9 mouse cellular contexts compared by ENCODE assay signal in genomic region chr11:82388371-82389313, GRCm38 (mm10). TPM values are rescaled to one million over a fixed set of nuclear protein-coding genes. Genes with fewer than 3 reads are reported as not detected.
DNase-seq lines count a peak whose midpoint lies in the region; ATAC-seq lines count a peak whose summit lies in the region.
"Had no signal": no experiment of that assay in that cellular context is flagged by ENCODE, and none has a peak within 500 bp of the region (broad histone marks: within the 10 kb centered on the region; RNA-seq: fewer than 3 reads in every experiment).

TSS of gene Tmem132e (plus strand) at chr11:82388900.

- H3K4me3 ChIP-seq in forebrain, embryonic 10.5 days = peak within 1 kb of the TSS; percentile 71
- peak within 1 kb of the TSS; percentile 55 for H3K4me3 ChIP-seq in intestine, embryonic 16.5 days (ENCODE audit: low read length)
- H3K4me3 ChIP-seq in midbrain, embryonic 13.5 days (replicated peaks) = peak within 1 kb of the TSS; percentile 70

- no peaks in the 10 kb centered on the region for H3K9me3 ChIP-seq in forebrain, embryonic 10.5 days
- no peaks in the 10 kb centered on the region for H3K9me3 ChIP-seq in intestine, embryonic 16.5 days (ENCODE audit: control insufficient read depth, low read length)
- H3K9me3 ChIP-seq in midbrain, embryonic 13.5 days = no peaks in the 10 kb centered on the region

- peak within 1 kb of the TSS; percentile 65 for H3K9ac ChIP-seq in intestine, embryonic 16.5 days (ENCODE audit: low read depth, low read length)
- H3K9ac ChIP-seq in midbrain, embryonic 13.5 days (replicated peaks) = peak within 1 kb of the TSS; percentile 76

- H3K27ac ChIP-seq in forebrain, embryonic 10.5 days = peak within 1 kb of the TSS; percentile 80
- H3K27ac ChIP-seq in intestine, embryonic 16.5 days (ENCODE audit: low read length) = no peak within 1 kb of the TSS
- H3K27ac ChIP-seq in midbrain, embryonic 13.5 days = peak within 1 kb of the TSS; percentile 58
- H3K27ac ChIP-seq: macrophage had no signal

- H3K4me1 ChIP-seq in forebrain, embryonic 10.5 days = peaks cover 44% of the 10 kb centered on the region
- H3K4me1 ChIP-seq in intestine, embryonic 16.5 days (ENCODE audit: control insufficient read depth, insufficient read depth, low read length) = peaks cover 21% of the 10 kb centered on the region; the same call in 1 of the 2 replicates
- peaks cover 40% of the 10 kb centered on the region for H3K4me1 ChIP-seq in midbrain, embryonic 13.5 days (replicated peaks)

- 0 out of 2 replicates have a peak, but pooled peaks have one; percentile 36 for ATAC-seq in intestine, embryonic 16.5 days
- ATAC-seq in midbrain, embryonic 13.5 days = peak; percentile 51

- WGBS in forebrain, embryonic 10.5 days = under 1% methylated on average over 88 of the region's 88 CpGs
- under 1% methylated on average over 88 of the region's 88 CpGs for WGBS in intestine, embryonic 16.5 days
- under 1% methylated on average over 81 of the region's 88 CpGs for WGBS in midbrain, embryonic 13.5 days

- H3K27me3 ChIP-seq in forebrain, embryonic 10.5 days (ENCODE audit: poor library complexity, severe bottlenecking) = peaks cover 98% of the 10 kb centered on the region
- H3K27me3 ChIP-seq in intestine, embryonic 16.5 days (replicated peaks; ENCODE audit: control insufficient read depth, insufficient read depth, low read length) = peaks cover 63% of the 10 kb centered on the region
- H3K27me3 ChIP-seq in midbrain, embryonic 13.5 days = peaks cover 65% of the 10 kb centered on the region

- no peaks in the 10 kb centered on the region for H3K36me3 ChIP-seq in forebrain, embryonic 10.5 days (replicated peaks)
- H3K36me3 ChIP-seq in intestine, embryonic 16.5 days (ENCODE audit: control insufficient read depth, insufficient read depth, low read length) = no peaks in the 10 kb centered on the region
- no peaks in the 10 kb centered on the region for H3K36me3 ChIP-seq in midbrain, embryonic 13.5 days

- peak within 1 kb of the TSS; percentile 89 for H3K4me2 ChIP-seq in intestine, embryonic 16.5 days (ENCODE audit: low read depth, low read length)
- H3K4me2 ChIP-seq in midbrain, embryonic 13.5 days (replicated peaks) = peak within 1 kb of the TSS; percentile 98

- DNase-seq in layer of hippocampus, postnatal 10 days (ENCODE audit: low spot score in 2 of 2) = peak; percentile 44 to 62
- DNase-seq in layer of hippocampus, adult 9-11 months = no peak
- peak; percentile 40 for DNase-seq in brain, adult 2 months (ENCODE audit: low read depth, low spot score)
- peak; percentile 64 for DNase-seq in forebrain, embryonic 10.5 days (ENCODE audit: extremely low spot score, low spot score)
- no peak for DNase-seq in natural killer cell, adult 2 months (ENCODE audit: low spot score in 2 of 2)
- DNase-seq in T-cell, adult 2 months (ENCODE audit: low spot score) = no peak

RNA-seq across cellular contexts. Expression of gene Tmem132e, which starts in this region (rescaled TPM):
- total RNA-seq in layer of hippocampus, postnatal 10 days (2021) = 10 to 100 TPM; 15.2 to 18.5 TPM
- 0.31 and 0.32 TPM in 2 replicates for polyA plus RNA-seq in forebrain, embryonic 10.5 days (2016; fragmentation: Nextera tagmentation; extraction: Ambion mirVana)
- polyA plus RNA-seq in intestine, embryonic 16.5 days (2015; fragmentation: Nextera tagmentation; extraction: Ambion mirVana) = 0.37 and 0.46 TPM in 2 replicates
- 1.2 and 1.4 TPM in 2 replicates for polyA plus RNA-seq in midbrain, embryonic 13.5 days (2015; fragmentation: Nextera tagmentation; extraction: Ambion mirVana)
- polyA plus RNA-seq: macrophage had no signal

Comparison
In these comparisons a context has a peak if more than half of its experiments do, and no peak if none do; other contexts are left out.
1. DNase-seq: peak in layer of hippocampus, postnatal 10 days (2 of 2) and brain, adult 2 months (single experiment); none in layer of hippocampus, adult 9-11 months (single experiment), natural killer cell, adult 2 months (0 of 2) and T-cell, adult 2 months (single experiment).
2. Peak in DNase-seq, H3K4me3 ChIP-seq and H3K27ac ChIP-seq in forebrain, embryonic 10.5 days; RNA of the gene not detected or under 1 TPM.
3. Peak in ATAC-seq, H3K4me3 ChIP-seq, H3K9ac ChIP-seq and H3K4me2 ChIP-seq in intestine, embryonic 16.5 days; RNA of the gene not detected or under 1 TPM.
4. Peak in every context shown above with its lines, with median percentiles within 50 percentile points of each other: H3K4me3 ChIP-seq.